Mouse (Mus musculus) CD8-positive naive resting alpha-beta T cell, adult 57 days (primary cell): ENCODE measurements around the gene Vinac1. TPM values are rescaled to one million over a fixed set of nuclear protein-coding genes. Genes with fewer than 3 reads are reported as not detected.

ENCODE experiments used
- total RNA-seq: library from RNA; stranded (reverse); gene quantifications from one replicate; pipeline ENCODE4 v1.2.4, GENCODE M21; 2023

Gene Vinac1
- not detected for total RNA-seq

GRCm38 (mm10) chr2:129047811-129048210 lies at the start of gene Vinac1:
Gene Vinac1 (minus strand): TSS chr2:129048172.

GRCm38 (mm10) chr2:129065437-129066282 lies 17.7 kb upstream of the Vinac1 start, which contains the start of gene Ttl:
Gene Ttl (plus strand): TSS chr2:129065942.

Other genes starting within 250 kb of the Vinac1 start
- 40.5 TPM for gene Tmem87b, start 230.1 kb downstream of the Vinac1 start, total RNA-seq
- not detected for gene Fbln7, start 185.2 kb downstream of the Vinac1 start, total RNA-seq
- 6.5 TPM for gene Zc3h8, start 104.1 kb downstream of the Vinac1 start, total RNA-seq
- 12.2 TPM for gene Zc3h6, start 80.8 kb downstream of the Vinac1 start, total RNA-seq
- gene Gm10762, start 80.4 kb downstream of the Vinac1 start, total RNA-seq = 4.7 TPM
- gene Ttl, start 17.8 kb upstream of the Vinac1 start, total RNA-seq = 5.4 TPM
- 48.7 TPM for gene Polr1b, start 52.8 kb upstream of the Vinac1 start, total RNA-seq
- 14.9 TPM for gene Chchd5, start 81.5 kb upstream of the Vinac1 start, total RNA-seq
- gene Slc20a1, start 150.6 kb upstream of the Vinac1 start, total RNA-seq = 307 TPM
- 0.89 TPM for gene Ckap2l, start 249.0 kb upstream of the Vinac1 start, total RNA-seq